Mouse (Mus musculus): ENCODE data around the gene A830005F24Rik.
A peak's percentile ranks its signal among the peaks of the same experiment; 100 is the strongest.

DNA sequence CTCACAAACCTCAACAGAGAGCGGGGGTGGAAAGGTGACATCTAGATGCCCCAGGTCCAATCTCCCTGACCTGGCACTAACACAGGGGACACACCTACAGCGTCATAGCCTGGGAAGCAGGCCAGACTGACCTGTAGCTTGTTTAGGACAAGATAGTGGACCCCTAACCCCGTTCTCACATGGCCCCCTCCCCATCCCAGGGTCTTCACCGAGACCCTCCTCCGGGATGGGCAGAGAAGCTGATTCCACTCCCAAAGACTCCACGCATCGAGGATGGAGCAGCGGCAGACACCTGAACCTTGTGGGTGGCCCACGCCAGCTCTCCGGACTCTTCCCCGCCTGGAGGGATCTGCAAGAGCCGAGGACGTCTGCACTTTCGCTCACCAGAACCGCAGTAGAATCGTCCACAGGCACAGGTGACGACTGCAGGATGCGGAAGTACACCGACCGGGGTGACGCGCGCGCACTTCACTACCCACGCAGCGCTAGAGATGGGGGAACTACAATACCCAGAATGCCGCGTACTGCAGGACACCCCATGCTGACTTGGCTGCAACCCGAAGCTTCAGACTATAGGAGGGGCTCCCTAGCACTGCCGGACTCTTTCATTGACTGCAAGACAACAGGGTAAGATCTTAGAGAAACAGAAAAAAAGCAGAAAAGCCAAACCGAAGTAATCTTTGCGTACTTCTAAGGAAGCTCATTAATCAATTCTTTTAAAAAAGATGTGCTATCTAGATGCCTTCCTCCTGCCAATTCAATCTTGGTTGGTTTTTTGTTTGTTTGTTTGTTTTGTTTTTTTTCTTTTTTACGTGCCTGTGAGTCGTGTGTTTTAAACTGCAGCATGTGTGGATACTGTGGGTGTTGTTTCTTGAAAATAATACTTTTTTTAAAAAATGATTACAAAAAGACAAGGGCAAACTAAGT lies at the start of gene A830005F24Rik, which contains the start of gene Zfp169:
- TF ChIP-seq POLR2A (IDR thresholded peaks at IDR 0.05; ENCODE audit: control insufficient read depth in 1 of 2, insufficient read depth in 1 of 2, low read depth in 1 of 2, low read length in 2 of 2, poor library complexity in 1 of 2) (peak in 1 of 2 experiments; percentile 83; a peak in 3 of 4 replicates), E2F4 (IDR thresholded peaks at IDR 0.05; ENCODE audit: borderline replicate concordance, low read depth, low read length) (no peak), EP300 (IDR thresholded peaks at IDR 0.05; ENCODE audit: low read depth in 1 of 2, low read length in 2 of 2) (no peak), CTCF (IDR thresholded peaks at IDR 0.05 in 2 of 3, conservative IDR thresholded peaks at IDR 0.05 in 1 of 3; ENCODE audit: control insufficient read depth in 1 of 3, insufficient read depth in 1 of 3, low read depth in 2 of 3, low read length in 3 of 3, poor library complexity in 1 of 3, severe bottlenecking in 1 of 3) (no peak), NELFE (IDR thresholded peaks at IDR 0.05; ENCODE audit: low read depth, low read length) (peak; percentile 90)

Measured in MEL (cell line).